Mouse (Mus musculus) cerebellum, adult (tissue): Measurements from ENCODE around the gene Numb.

ENCODE experiments used
- ATAC-seq: cut with Nextera tagmentation; 2 replicates; pipeline ENCODE4 v1.9.2; 2017; ENCODE audit warnings: mild to moderate bottlenecking, moderate library complexity, mixed read lengths; ENCODE audit not compliant: insufficient number of reproducible peaks, low FRiP score, low TSS enrichment

Numb gene

GRCm38 (mm10) chr12:83749186-83749585, 172.5 kb downstream of the Numb start:
- ATAC-seq = no peak
